Mouse (Mus musculus) embryonic stem cell, embryonic (primary cell): ENCODE results near the gene Nemp1.
"Not testable (repeated sequence)": the region's sequence is repeated elsewhere in the genome, so short reads cannot be mapped to it uniquely, and the experiment has no call there.

Source experiments
- CTCF ChIA-PET, 4 experiments: fragments of 300-600 bp in 2 of 4; fragments of 350-600 bp in 2 of 4; sonication (Branson Sonifier 250); formaldehyde crosslinking; loops; one replicate each; lab custom pipeline; 2022; ENCODE audit warnings: inconsistent platforms in 2 of 4; lab: Charles Lee
- POLR2A ChIA-PET, 4 experiments: fragments of 300-600 bp in 2 of 4; fragments of 350-600 bp in 2 of 4; sonication (Branson Sonifier 250); formaldehyde crosslinking; loops; one replicate each; lab custom pipeline; 2022; ENCODE audit warnings: antibody characterized with exemption in 4 of 4, inconsistent platforms in 1 of 4; lab: Charles Lee

Gene Nemp1

DNA sequence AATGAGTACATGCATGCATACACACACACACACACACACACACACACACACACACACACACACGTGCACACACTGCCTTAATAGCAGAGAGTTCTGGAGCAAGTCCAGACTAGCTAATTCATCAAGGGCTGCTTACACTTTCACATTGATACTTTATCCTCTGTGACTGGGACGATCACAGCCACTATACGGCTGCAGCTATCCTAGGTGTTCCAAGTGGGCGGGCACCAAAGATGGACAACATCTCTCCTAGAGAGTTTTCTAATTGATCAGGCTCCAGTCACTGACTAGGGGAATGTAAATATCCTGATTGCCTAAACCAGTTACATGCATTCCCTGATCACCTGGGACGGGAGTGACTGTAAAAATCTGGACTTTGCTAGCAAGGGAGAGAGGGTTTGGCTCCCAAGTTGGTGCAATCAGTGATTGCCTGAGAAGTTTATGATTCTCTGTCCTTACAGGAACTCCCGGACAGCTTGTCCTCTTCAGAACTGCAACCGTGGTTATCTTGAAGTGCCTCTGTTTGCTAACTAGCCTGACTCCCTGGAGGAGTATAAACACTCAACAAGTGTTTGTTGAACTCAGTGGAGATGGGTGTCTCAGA is 33.9 kb upstream of the Nemp1 start:
- CTCF ChIA-PET: interaction anchor here in 3 of 4 experiments (0.6 to 2.1 kb wide), 5 partner anchors 9 to 732 kb away, joined by 3 to 11 read pairs (median 4); partner anchors contain the start of gene Stat6 (in 1 of the 3)
- POLR2A ChIA-PET: interaction anchor here in 2 of 4 experiments (0.5 to 2.1 kb wide), 3 partner anchors 11 to 124 kb away, joined by 3 to 10 read pairs (median 4); partner anchors contain the start of gene Lrp1 (in 1 of the 2)

DNA sequence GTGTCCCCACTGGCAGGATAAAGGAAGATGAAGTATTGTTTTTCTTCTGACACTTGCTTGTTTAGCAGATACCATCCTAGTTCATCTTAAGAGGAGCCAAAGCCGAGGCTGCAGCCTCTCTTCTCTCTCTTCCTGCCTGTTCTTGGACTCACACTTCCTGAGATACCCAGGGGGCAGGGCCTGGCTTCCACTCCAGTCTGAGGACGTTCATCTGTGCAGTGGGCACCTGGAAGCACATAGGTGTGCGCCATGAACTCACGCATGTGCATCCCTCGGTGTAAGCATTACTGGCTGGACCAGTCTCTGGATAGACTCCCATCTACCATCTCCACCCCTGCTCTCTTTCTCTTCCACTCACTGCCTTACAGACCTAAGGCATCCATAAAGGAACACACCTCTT is 26.3 kb upstream of the Nemp1 start:
- ChIA-PET CTCF (interaction anchor here in 2 of 4 experiments (1.6 to 2.6 kb wide), 3 partner anchors 19 to 368 kb away, joined by 3 to 37 read pairs (median 10); partner anchors contain the start of gene Lrp1 (in 1 of the 2)), POLR2A (interaction anchor here in 1 of 4 experiments (2.8 kb wide), 1 partner anchor 19 kb away, joined by 37 read pairs; the partner anchor contains the start of gene Lrp1)

- POLR2A ChIA-PET: interaction anchor here (0.6 to 4.6 kb wide), 57 partner anchors 10 to 857 kb away, joined by 3 to 57 read pairs (median 4); partner anchors contain the start of genes Lrp1 (in 2 of the 4), Nab2 (in 2 of the 4), Nemp1 (in 2 of the 4) and Atp5b (in 1 of the 4)
- CTCF ChIA-PET: interaction anchor here (0.5 to 3.1 kb wide), 86 partner anchors 9 to 1002 kb away, joined by 3 to 37 read pairs (median 4); partner anchors contain the start of genes Lrp1 (in 3 of the 4), Nab2 (in 3 of the 4), Cnpy2 (in 1 of the 4) and Gls2 (in 1 of the 4)
These were observed 24.6 kb upstream of the Nemp1 start for GRCm38 (mm10) chr10:127641861-127642771.

GRCm38 (mm10) chr10:127642772-127643552 is 23.7 kb upstream of the Nemp1 start, which contains the start of gene Stat6:
Gene Stat6, plus strand, starts transcription at chr10:127642986.
- ChIA-PET CTCF (interaction anchor here (0.5 to 3.1 kb wide), 69 partner anchors 8 to 782 kb away, joined by 3 to 37 read pairs (median 5); partner anchors contain the start of genes Lrp1 (in 3 of the 4), Nab2 (in 3 of the 4), Myo1a (in 2 of the 4) and Cnpy2 (in 1 of the 4)), POLR2A (interaction anchor here in 3 of 4 experiments (0.6 to 4.6 kb wide), 62 partner anchors 9 to 545 kb away, joined by 3 to 57 read pairs (median 5); partner anchors contain the start of genes Nab2 (in 3 of the 3), Lrp1 (in 2 of the 3), Nemp1 (in 2 of the 3) and Atp5b (in 1 of the 3))

DNA sequence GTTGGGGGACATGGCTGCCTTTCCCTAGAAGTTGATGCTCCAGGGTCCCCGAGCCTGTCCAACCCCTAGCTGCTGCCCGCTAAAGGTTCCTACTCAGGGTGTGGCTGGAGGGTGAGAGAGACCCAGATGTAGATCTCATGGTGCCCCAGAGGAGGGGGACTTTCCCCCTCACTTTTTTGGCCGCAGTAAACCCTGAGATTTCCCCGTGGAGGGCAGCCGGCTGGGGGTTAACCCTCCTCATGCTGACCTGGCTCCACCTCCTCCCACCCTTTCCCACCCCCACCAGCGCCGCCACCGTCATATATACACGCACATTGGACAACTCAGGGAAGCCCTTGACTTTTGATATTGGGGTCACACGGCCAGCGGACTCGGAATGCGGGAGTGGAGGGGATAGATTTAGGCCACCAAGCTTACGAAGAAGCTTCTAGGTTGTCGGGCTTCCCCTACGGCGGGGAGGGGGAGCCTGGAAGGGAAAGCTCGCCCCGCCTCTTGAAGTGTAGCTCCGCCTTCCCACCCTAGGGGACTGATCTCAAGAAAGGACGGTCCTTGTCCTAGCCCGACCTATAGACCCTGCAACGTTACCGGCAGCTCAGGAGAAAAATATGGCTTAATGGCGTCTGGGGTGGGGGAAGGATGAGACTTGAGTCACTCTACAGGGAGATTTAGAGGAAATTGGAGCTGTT is 23.0 kb upstream of the Nemp1 start:
- ChIA-PET CTCF (interaction anchor here in 3 of 4 experiments (0.6 to 3.1 kb wide), 37 partner anchors 9 to 881 kb away, joined by 3 to 27 read pairs (median 4); partner anchors contain the start of genes Lrp1 (in 3 of the 3), Myo1a (in 2 of the 3), Cnpy2 (in 1 of the 3) and Nab2 (in 1 of the 3)), POLR2A (interaction anchor here in 3 of 4 experiments (0.5 to 4.6 kb wide), 48 partner anchors 8 to 1016 kb away, joined by 3 to 57 read pairs (median 5); partner anchors contain the start of genes Nab2 (in 3 of the 3), Lrp1 (in 2 of the 3), Nemp1 (in 2 of the 3) and Gls2 (in 1 of the 3))

GRCm38 (mm10) chr10:127645791-127646190 is 20.9 kb upstream of the Nemp1 start:
- ChIA-PET CTCF (no interaction called here), POLR2A (interaction anchor here in 1 of 4 experiments (0.6 to 1.7 kb wide), 2 partner anchors 23 to 407 kb away, joined by 4 to 7 read pairs; partner anchors contain the start of gene Nab2)

GRCm38 (mm10) chr10:127652906-127653638 is 13.6 kb upstream of the Nemp1 start:
- POLR2A ChIA-PET: interaction anchor here in 3 of 4 experiments (0.5 to 3.1 kb wide), 22 partner anchors 9 to 384 kb away, joined by 3 to 39 read pairs (median 5); partner anchors contain the start of genes Nab2 (in 3 of the 3), Stat6 (in 3 of the 3), Lrp1 (in 1 of the 3) and Nemp1 (in 1 of the 3)
- CTCF ChIA-PET: interaction anchor here (0.5 to 1.4 kb wide), 18 partner anchors 9 to 973 kb away, joined by 3 to 14 read pairs (median 4); partner anchors contain the start of genes Stat6 (in 3 of the 4) and Lrp1 (in 1 of the 4)

DNA sequence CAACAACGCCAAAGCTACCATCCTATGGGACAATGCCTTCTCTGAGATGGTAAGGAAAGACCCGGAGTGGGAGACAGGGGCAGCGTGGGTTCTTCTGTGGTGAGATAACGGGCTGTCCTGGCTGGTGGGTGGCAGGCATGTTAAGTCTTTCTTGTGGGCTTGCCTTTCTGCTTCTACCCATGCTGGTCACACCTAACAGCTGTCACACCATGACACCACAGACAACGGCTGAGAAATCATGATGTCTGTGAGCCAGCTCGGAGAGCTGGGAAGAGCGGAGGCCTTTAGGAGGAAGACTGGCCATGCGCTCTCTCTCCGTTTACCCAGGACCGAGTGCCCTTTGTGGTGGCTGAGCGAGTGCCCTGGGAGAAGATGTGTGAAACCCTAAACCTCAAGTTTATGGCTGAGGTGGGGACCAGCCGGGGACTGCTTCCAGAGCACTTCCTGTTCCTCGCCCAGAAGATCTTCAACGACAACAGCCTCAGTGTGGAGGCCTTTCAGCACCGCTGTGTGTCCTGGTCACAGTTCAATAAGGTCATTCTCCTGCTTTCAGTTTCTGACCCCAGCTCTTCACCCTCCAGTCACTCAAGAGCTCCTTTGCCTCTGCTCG is 11.6 kb upstream of the Nemp1 start:
- CTCF ChIA-PET: interaction anchor here in 3 of 4 experiments (0.8 to 1.6 kb wide), 3 partner anchors 11 to 128 kb away, joined by 3 to 8 read pairs (median 3); no protein-coding TSS in a partner anchor
- POLR2A ChIA-PET: interaction anchor here in 2 of 4 experiments (1.2 to 3.5 kb wide), 4 partner anchors 11 to 13 kb away, joined by 3 to 23 read pairs (median 10); partner anchors contain the start of genes Nab2 (in 2 of the 2), Nemp1 (in 1 of the 2) and Stat6 (in 1 of the 2)

DNA sequence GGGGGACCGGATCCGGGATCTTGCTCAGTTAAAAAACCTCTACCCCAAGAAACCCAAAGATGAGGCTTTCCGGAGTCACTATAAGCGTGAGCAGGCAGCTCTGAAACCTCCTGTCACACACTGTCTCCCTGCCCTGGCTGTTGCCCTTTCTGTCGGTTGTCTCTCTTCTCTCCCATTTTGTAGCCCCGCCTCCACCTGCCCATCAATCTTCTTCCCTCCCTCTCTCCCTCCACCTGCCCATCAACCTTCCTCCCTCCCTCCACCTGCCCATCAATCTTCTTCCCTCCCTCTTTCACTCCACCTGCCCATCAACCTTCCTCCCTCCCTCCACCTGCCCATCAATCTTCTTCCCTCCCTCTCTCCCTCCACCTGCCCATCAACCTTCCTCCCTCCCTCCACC is 9.1 kb upstream of the Nemp1 start:
- POLR2A ChIA-PET: interaction anchor here in 2 of 4 experiments (1.0 to 3.5 kb wide), 4 partner anchors 10 to 16 kb away, joined by 4 to 32 read pairs (median 14); partner anchors contain the start of genes Nab2 (in 1 of the 2), Nemp1 (in 1 of the 2) and Stat6 (in 1 of the 2)

DNA sequence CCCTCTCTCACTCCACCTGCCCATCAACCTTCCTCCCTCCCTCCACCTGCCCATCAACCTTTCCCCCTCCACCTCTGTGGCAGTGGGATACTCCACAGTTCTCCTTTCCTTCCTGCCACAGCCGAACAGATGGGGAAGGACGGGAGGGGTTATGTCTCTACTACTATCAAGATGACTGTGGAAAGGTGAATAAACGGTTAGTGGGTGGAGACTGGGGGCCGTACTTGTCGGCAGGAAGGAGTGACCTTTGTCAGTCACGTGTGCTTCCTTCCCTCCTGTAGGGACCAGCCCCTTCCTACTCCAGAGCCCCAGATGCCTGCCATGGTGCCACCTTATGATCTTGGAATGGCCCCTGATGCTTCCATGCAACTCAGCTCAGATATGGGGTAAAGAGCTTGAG is 8.6 kb upstream of the Nemp1 start:
- ChIA-PET POLR2A (interaction anchor here in 3 of 4 experiments (0.6 to 2.6 kb wide), 10 partner anchors 10 to 277 kb away, joined by 3 to 32 read pairs (median 6); partner anchors contain the start of genes Nab2 (in 3 of the 3) and Nemp1 (in 1 of the 3)), CTCF (interaction anchor here in 1 of 4 experiments (0.7 to 1.1 kb wide), 3 partner anchors 15 to 87 kb away, joined by 3 to 4 read pairs (median 3); partner anchors contain the start of gene Stat6)

More for the DNA sequence above, 9.1 kb upstream of the Nemp1 start:
- CTCF ChIA-PET: not testable (repeated sequence)

DNA sequence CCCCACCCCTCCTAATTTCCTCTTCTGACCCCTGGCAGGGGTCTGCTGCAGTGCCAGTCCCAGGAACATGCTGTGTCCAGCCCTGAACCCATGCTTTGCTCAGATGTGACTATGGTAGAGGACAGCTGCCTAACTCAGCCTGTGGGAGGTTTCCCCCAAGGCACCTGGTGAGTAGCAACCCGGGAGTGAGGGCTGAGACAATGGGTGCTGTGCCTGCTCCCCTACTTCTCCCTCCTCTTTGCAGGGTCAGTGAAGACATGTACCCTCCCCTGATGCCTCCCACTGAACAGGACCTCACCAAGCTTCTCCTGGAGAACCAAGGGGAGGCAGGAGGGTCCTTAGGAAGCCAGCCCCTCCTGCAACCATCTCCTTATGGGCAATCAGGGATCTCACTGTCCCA is 7.2 kb upstream of the Nemp1 start:
- POLR2A ChIA-PET: interaction anchor here in 3 of 4 experiments (0.6 to 2.6 kb wide), 12 partner anchors 8 to 151 kb away, joined by 3 to 32 read pairs (median 6); partner anchors contain the start of genes Nab2 (in 3 of the 3), Lrp1 (in 1 of the 3) and Nemp1 (in 1 of the 3)

GRCm38 (mm10) chr10:127661291-127661914 is 5.3 kb upstream of the Nemp1 start:
- POLR2A ChIA-PET: interaction anchor here in 3 of 4 experiments (0.9 to 5.1 kb wide), 22 partner anchors 8 to 750 kb away, joined by 3 to 27 read pairs (median 4); partner anchors contain the start of genes Stat6 (in 3 of the 3), Atp5b (in 1 of the 3), Baz2a (in 1 of the 3) and Cs (in 1 of the 3)
- CTCF ChIA-PET: interaction anchor here in 3 of 4 experiments (0.6 to 2.3 kb wide), 18 partner anchors 8 to 551 kb away, joined by 3 to 19 read pairs (median 5); partner anchors contain the start of genes Lrp1 (in 2 of the 3) and Stat6 (in 2 of the 3)

More for the DNA sequence above, 7.2 kb upstream of the Nemp1 start:
- CTCF ChIA-PET: interaction anchor here in 2 of 4 experiments (1.0 to 2.0 kb wide), 3 partner anchors 16 to 122 kb away, joined by 3 to 4 read pairs (median 3); no protein-coding TSS in a partner anchor
